Mouse (Mus musculus): Measurements from ENCODE around the gene Tmem192. TPM values are rescaled to one million over a fixed set of nuclear protein-coding genes. Genes with fewer than 3 reads are reported as not detected.

The Tmem192 gene
- 28.8 and 29.0 TPM in 2 replicates for polyA plus RNA-seq (2015; fragmentation: Nextera tagmentation; extraction: Ambion mirVana)

- Histone ChIP-seq H3K4me3 (peak within 1 kb of the TSS; percentile 81), H3K4me1 (replicated peaks) (peaks cover 19% of the 10 kb centered on the region), H3K36me3 (no peaks in the 10 kb centered on the region), H3K9me3 (no peaks in the 10 kb centered on the region), H3K27me3 (peaks cover 7% of the 10 kb centered on the region; the same call in 1 of the 2 replicates), H3K4me2 (peak within 1 kb of the TSS; percentile 58), H3K27ac (replicated peaks) (peak within 1 kb of the TSS; percentile 77), H3K9ac (peak within 1 kb of the TSS; percentile 73)
- peak; percentile 95 for ATAC-seq (ENCODE audit: low read depth)
- WGBS: 2% methylated on average over 73 of the region's 73 CpGs
These were observed at the start of gene Tmem192 for GRCm38 (mm10) chr8:64946820-64947697. Gene Tmem192 (plus strand): TSS chr8:64947185.

DNA sequence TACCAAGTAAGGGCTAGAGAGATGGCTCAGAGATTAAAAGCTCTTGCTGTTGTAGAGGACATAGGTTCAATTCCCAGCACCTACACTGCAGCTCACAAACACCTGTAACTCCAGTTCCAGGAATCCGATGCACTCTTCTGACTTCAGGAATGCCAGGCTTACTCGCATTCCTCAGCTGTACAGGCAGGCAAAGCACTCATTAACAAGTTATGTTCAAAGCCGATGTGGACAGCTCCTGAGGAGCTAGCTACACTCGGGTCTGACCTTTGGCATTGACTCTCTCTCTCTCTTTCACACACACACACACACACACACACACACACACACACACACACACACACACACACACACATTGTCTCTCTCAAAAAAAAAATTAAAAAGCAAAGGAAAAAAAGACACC lies 48.3 kb upstream of the Tmem192 start:
- 54% methylated on average over 4 of the region's 4 CpGs for WGBS
- Histone ChIP-seq H3K27me3 (no peaks in the 10 kb centered on the region), H3K27ac (replicated peaks) (no peak overlapping the region), H3K36me3 (no peaks in the 10 kb centered on the region), H3K4me3 (no peak overlapping the region), H3K9ac (no peak overlapping the region), H3K4me2 (no peak overlapping the region), H3K4me1 (replicated peaks) (no peaks in the 10 kb centered on the region), H3K9me3 (no peaks in the 10 kb centered on the region)
- ATAC-seq (ENCODE audit: low read depth): no peak

DNA sequence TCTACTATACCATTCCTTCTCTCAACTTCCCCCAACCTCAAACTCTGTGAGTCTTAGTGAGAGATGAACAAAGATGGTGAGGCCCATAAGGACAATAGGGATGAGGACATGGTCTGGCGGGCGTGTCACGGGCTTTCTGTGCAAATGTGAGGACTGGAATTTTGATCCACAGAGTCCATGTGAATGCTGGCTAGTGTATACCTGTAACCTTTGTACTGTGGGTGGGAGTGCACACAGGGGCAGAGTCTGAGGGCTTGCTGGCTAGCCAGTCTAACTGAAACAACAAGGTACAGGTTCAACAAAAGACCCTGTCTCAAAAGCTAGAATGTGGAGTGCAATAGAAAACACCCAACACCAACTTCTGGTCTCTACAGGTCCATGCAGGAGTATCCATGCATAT lies 46.3 kb upstream of the Tmem192 start:
- no peak overlapping the region for H3K4me2 ChIP-seq
- no peaks in the 10 kb centered on the region for H3K36me3 ChIP-seq
- 92% methylated on average over 3 of the region's 3 CpGs for WGBS
- H3K4me1 ChIP-seq (replicated peaks): no peaks in the 10 kb centered on the region
- H3K4me3 ChIP-seq: no peak overlapping the region
- H3K9ac ChIP-seq: no peak overlapping the region
- no peaks in the 10 kb centered on the region for H3K27me3 ChIP-seq
- no peaks in the 10 kb centered on the region for H3K9me3 ChIP-seq
- ATAC-seq (ENCODE audit: low read depth): no peak
- no peak overlapping the region for H3K27ac ChIP-seq (replicated peaks)

DNA sequence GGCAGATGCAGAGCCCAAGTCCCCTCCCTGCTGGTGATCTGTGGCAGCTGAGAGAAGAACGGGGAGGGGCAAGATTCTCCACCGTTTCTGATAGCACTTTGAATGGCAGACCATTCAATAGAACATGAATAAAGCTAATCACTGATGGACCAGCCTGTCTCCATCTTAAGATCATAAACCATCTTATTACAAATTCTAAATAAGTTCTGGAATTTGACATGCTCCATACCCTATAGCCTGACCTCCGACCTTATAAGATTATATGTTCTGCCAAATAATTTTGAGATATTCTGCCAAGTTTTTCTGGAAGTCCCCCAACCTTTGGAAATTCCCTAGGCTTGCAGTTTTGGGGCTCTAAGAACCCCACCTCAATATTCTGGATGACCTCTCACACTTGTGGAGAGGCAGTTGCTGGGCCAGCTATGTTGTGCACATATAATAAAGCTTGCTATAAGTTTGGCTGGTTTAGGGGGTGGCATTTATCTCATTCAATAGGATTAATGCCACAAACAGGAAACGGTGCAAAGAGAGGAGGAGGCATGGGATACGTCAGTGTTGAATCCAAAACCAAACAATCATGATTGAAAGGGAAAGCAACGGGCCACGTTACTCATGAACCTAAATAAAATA lies 45.3 kb upstream of the Tmem192 start:
- Histone ChIP-seq H3K9me3 (no peaks in the 10 kb centered on the region), H3K27ac (replicated peaks) (no peak overlapping the region), H3K4me1 (replicated peaks) (no peaks in the 10 kb centered on the region), H3K36me3 (no peaks in the 10 kb centered on the region), H3K9ac (no peak overlapping the region), H3K27me3 (no peaks in the 10 kb centered on the region), H3K4me2 (no peak overlapping the region), H3K4me3 (no peak overlapping the region)
- ATAC-seq (ENCODE audit: low read depth): no peak
- 65% methylated on average over 7 of the region's 7 CpGs for WGBS

DNA sequence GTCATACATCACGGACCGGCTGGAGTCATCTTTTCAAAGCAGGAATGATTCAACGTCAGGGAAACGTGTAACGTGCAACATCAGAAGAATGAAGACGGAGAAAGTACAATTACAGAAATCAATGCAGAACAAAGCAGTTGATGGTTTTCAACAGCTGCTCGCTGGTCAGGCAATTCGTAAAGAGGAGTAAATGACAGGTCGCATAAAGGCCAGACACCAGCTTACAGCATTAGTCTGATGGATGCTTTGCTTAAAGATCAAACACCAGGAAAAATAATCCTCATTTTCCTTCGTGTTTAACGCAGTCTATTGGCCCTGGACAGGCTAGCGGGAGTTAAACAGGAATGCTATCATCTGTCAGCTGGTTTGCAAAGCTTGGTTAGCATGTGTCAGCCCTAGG lies 44.8 kb upstream of the Tmem192 start:
- H3K9me3 ChIP-seq: no peaks in the 10 kb centered on the region
- H3K4me1 ChIP-seq (replicated peaks): no peaks in the 10 kb centered on the region
- H3K4me2 ChIP-seq: no peak overlapping the region
- ATAC-seq (ENCODE audit: low read depth): no peak
- WGBS: 64% methylated on average over 12 of the region's 12 CpGs
- H3K27me3 ChIP-seq: no peaks in the 10 kb centered on the region
- H3K9ac ChIP-seq: no peak overlapping the region
- no peaks in the 10 kb centered on the region for H3K36me3 ChIP-seq
- no peak overlapping the region for H3K4me3 ChIP-seq
- no peak overlapping the region for H3K27ac ChIP-seq (replicated peaks)

- H3K27ac ChIP-seq (replicated peaks): no peak overlapping the region
- no peaks in the 10 kb centered on the region for H3K36me3 ChIP-seq
- no peak overlapping the region for H3K9ac ChIP-seq
- H3K9me3 ChIP-seq: no peaks in the 10 kb centered on the region
- H3K4me1 ChIP-seq (replicated peaks): no peaks in the 10 kb centered on the region
- ATAC-seq (ENCODE audit: low read depth): no peak
- WGBS: 58% methylated on average over 3 of the region's 3 CpGs
- no peaks in the 10 kb centered on the region for H3K27me3 ChIP-seq
- no peak overlapping the region for H3K4me3 ChIP-seq
- H3K4me2 ChIP-seq: no peak overlapping the region
These were observed 43.2 kb upstream of the Tmem192 start for GRCm38 (mm10) chr8:64903778-64904177.

DNA sequence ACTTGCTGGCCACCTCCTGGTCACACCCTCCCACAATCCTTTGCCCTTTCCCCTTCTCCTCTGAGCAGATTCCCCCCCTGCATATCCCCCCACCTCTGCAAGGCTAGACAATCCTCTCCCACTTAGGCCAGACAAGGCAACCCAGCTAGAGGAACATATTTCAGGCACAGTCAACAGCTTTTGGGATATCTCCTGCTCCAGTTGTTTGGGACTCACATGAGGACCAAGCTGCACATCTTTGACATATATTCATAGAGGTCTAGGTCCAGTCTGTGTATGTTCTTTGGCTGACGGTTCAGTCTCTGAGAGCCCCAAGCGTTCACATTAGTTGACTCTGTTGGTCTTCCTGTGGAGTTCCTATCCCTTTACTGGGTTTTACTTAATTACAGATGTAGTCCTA lies 37.0 kb upstream of the Tmem192 start:
- no peak for ATAC-seq (ENCODE audit: low read depth)
- no peaks in the 10 kb centered on the region for H3K27me3 ChIP-seq
- WGBS: 96% methylated on average over 2 of the region's 2 CpGs

GRCm38 (mm10) chr8:64916793-64917192 lies 30.2 kb upstream of the Tmem192 start:
- no peak overlapping the region for H3K9ac ChIP-seq
- peaks cover 6% of the 10 kb centered on the region; the same call in 1 of the 2 replicates for H3K4me1 ChIP-seq (replicated peaks)
- H3K27me3 ChIP-seq: no peaks in the 10 kb centered on the region
- H3K36me3 ChIP-seq: no peaks in the 10 kb centered on the region
- no peak overlapping the region for H3K4me2 ChIP-seq
- no peak overlapping the region for H3K4me3 ChIP-seq
- H3K9me3 ChIP-seq: no peaks in the 10 kb centered on the region
- ATAC-seq (ENCODE audit: low read depth): peak; percentile 85
- H3K27ac ChIP-seq (replicated peaks): peak overlapping the region; percentile 67; the same call in 1 of the 2 replicates
- 59% methylated on average over 5 of the region's 5 CpGs for WGBS

More for the DNA sequence above, 37.0 kb upstream of the Tmem192 start:
- Histone ChIP-seq H3K4me2 (no peak overlapping the region), H3K4me1 (replicated peaks) (no peaks in the 10 kb centered on the region), H3K9ac (no peak overlapping the region), H3K36me3 (no peaks in the 10 kb centered on the region), H3K9me3 (no peaks in the 10 kb centered on the region), H3K27ac (replicated peaks) (no peak overlapping the region), H3K4me3 (no peak overlapping the region)

- Histone ChIP-seq H3K9me3 (no peaks in the 10 kb centered on the region), H3K4me2 (no peak overlapping the region), H3K9ac (no peak overlapping the region), H3K27ac (replicated peaks) (no peak overlapping the region), H3K27me3 (no peaks in the 10 kb centered on the region), H3K4me1 (replicated peaks) (no peaks in the 10 kb centered on the region; the same call in 1 of the 2 replicates), H3K4me3 (no peak overlapping the region), H3K36me3 (no peaks in the 10 kb centered on the region)
- 73% methylated on average over 3 of the region's 3 CpGs for WGBS
- ATAC-seq (ENCODE audit: low read depth): no peak
These were observed 23.7 kb upstream of the Tmem192 start for GRCm38 (mm10) chr8:64923329-64923728.

- Histone ChIP-seq H3K9ac (no peak overlapping the region), H3K36me3 (no peaks in the 10 kb centered on the region), H3K4me3 (no peak overlapping the region), H3K4me1 (replicated peaks) (no peaks in the 10 kb centered on the region; the same call in 1 of the 2 replicates), H3K9me3 (no peaks in the 10 kb centered on the region), H3K4me2 (no peak overlapping the region), H3K27me3 (no peaks in the 10 kb centered on the region), H3K27ac (replicated peaks) (no peak overlapping the region)
- ATAC-seq (ENCODE audit: low read depth): no peak
- 69% methylated on average over 4 of the region's 4 CpGs for WGBS
These were observed 21.2 kb upstream of the Tmem192 start for GRCm38 (mm10) chr8:64925762-64926161.

DNA sequence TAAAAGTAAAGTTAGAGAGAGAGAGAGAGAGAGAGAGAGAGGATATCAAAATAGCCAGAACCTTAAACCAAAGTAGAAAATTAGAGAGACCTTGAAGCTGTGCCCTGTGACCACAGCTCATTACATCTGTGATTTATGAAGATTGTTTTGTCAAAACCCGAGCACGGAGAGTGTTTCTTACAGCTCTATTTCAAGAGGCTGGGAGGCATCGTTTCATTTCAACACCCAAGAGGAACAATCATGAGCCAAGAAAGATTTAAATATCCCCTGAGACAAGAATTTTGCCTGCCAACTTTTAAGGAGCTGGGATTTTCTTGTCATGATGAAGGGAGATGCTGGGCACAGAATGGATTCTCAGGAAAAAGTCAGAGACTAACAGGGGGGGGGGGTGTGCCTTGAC lies 20.6 kb upstream of the Tmem192 start:
- no peak overlapping the region for H3K9ac ChIP-seq
- H3K4me1 ChIP-seq (replicated peaks): no peaks in the 10 kb centered on the region; the same call in 1 of the 2 replicates
- H3K9me3 ChIP-seq: no peaks in the 10 kb centered on the region
- no peak overlapping the region for H3K4me3 ChIP-seq
- no peak for ATAC-seq (ENCODE audit: low read depth)
- H3K27me3 ChIP-seq: no peaks in the 10 kb centered on the region
- no peaks in the 10 kb centered on the region for H3K36me3 ChIP-seq
- 9% methylated on average over 3 of the region's 3 CpGs for WGBS
- H3K27ac ChIP-seq (replicated peaks): no peak overlapping the region
- no peak overlapping the region for H3K4me2 ChIP-seq

- Histone ChIP-seq H3K27me3 (no peaks in the 10 kb centered on the region), H3K4me3 (no peak overlapping the region), H3K9ac (no peak overlapping the region), H3K27ac (replicated peaks) (no peak overlapping the region), H3K36me3 (no peaks in the 10 kb centered on the region), H3K4me2 (no peak overlapping the region), H3K4me1 (replicated peaks) (no peaks in the 10 kb centered on the region), H3K9me3 (no peaks in the 10 kb centered on the region)
- no peak for ATAC-seq (ENCODE audit: low read depth)
- WGBS: 85% methylated on average over 6 of the region's 6 CpGs
These were observed 18.0 kb upstream of the Tmem192 start for GRCm38 (mm10) chr8:64928938-64929337.
